8 mouse cellular contexts compared by ENCODE assay signal in genomic region chr13:92611917-92612316, GRCm38 (mm10). TPM values are rescaled to one million over a fixed set of nuclear protein-coding genes. Genes with fewer than 3 reads are reported as not detected.
DNase-seq lines count a peak whose midpoint lies in the region; ATAC-seq and TF ChIP-seq lines count a peak whose summit lies in the region.

No protein-coding gene starts in this region.

- peaks cover 24% of the 10 kb centered on the region for H3K4me1 ChIP-seq in kidney, embryonic 15.5 days
- peaks cover 28% of the 10 kb centered on the region for H3K4me1 ChIP-seq in hindbrain, embryonic 10.5 days (replicated peaks)
- peaks cover 35% of the 10 kb centered on the region for H3K4me1 ChIP-seq in midbrain, embryonic 10.5 days

- intact Hi-C loops in left cerebral cortex, postnatal 36 days (cut with DNase I), result loop anchor here (5.0 kb wide), 1 partner anchor 95 kb away; no protein-coding TSS in a partner anchor

- H3K9me3 ChIP-seq in kidney, embryonic 15.5 days (replicated peaks), result no peaks in the 10 kb centered on the region
- H3K9me3 ChIP-seq in hindbrain, embryonic 10.5 days, result no peaks in the 10 kb centered on the region
- no peaks in the 10 kb centered on the region; the same call in 1 of the 2 replicates for H3K9me3 ChIP-seq in midbrain, embryonic 10.5 days (replicated peaks)

- H3K4me2 ChIP-seq in kidney, embryonic 15.5 days, result peak overlapping the region; percentile 92

- peak overlapping the region; percentile 71 for H3K9ac ChIP-seq in kidney, embryonic 15.5 days

- 0 out of 2 replicates have a peak overlapping the region, but pooled peaks have one; percentile 96 for H3K27ac ChIP-seq in kidney, embryonic 15.5 days
- H3K27ac ChIP-seq in hindbrain, embryonic 10.5 days, result peak overlapping the region; percentile 91
- H3K27ac ChIP-seq in midbrain, embryonic 10.5 days (replicated peaks), result peak overlapping the region; percentile 89

- H3K4me3 ChIP-seq in kidney, embryonic 15.5 days (replicated peaks), result peak overlapping the region; percentile 65
- peak overlapping the region; percentile 77 for H3K4me3 ChIP-seq in hindbrain, embryonic 10.5 days
- H3K4me3 ChIP-seq in midbrain, embryonic 10.5 days, result peak overlapping the region; percentile 82

- 8% methylated on average over 7 of the region's 7 CpGs for WGBS in kidney, embryonic 15.5 days
- 5% methylated on average over 7 of the region's 7 CpGs for WGBS in hindbrain, embryonic 10.5 days
- 5% methylated on average over 7 of the region's 7 CpGs for WGBS in midbrain, embryonic 10.5 days

- H3K27me3 ChIP-seq in kidney, embryonic 15.5 days, result no peaks in the 10 kb centered on the region
- H3K27me3 ChIP-seq in hindbrain, embryonic 10.5 days (ENCODE audit: insufficient read depth, poor library complexity, severe bottlenecking), result peaks cover 14% of the 10 kb centered on the region; the same call in 1 of the 2 replicates
- peaks cover 12% of the 10 kb centered on the region; the same call in 1 of the 2 replicates for H3K27me3 ChIP-seq in midbrain, embryonic 10.5 days (ENCODE audit: low read depth, poor library complexity, severe bottlenecking)

- no peak for TF ChIP-seq POLR2A in brain, embryonic 14.5 days (IDR thresholded peaks at IDR 0.05; ENCODE audit: borderline replicate concordance, extremely low read depth, insufficient read depth, insufficient read length, poor library complexity, severe bottlenecking)

- TF ChIP-seq CTCF in brain, embryonic 14.5 days (IDR thresholded peaks at IDR 0.05; ENCODE audit: borderline replicate concordance, extremely low read depth, insufficient read depth, insufficient read length), result no peak

- no peak for DNase-seq in kidney, postnatal 36 days
- DNase-seq in brain, embryonic 14.5 days (ENCODE audit: low read depth), result peak; percentile 50
- DNase-seq in hindbrain, embryonic 10.5 days (ENCODE audit: low spot score), result peak; percentile 18
- DNase-seq in midbrain, embryonic 10.5 days (ENCODE audit: low spot score), result no peak
- DNase-seq in left cerebral cortex, postnatal 36 days (ENCODE audit: low spot score in 2 of 2), result no peak
- no peak for DNase-seq in spleen, adult 18-20 months
- no peak for DNase-seq in yolk sac, embryonic 10.5 days (ENCODE audit: low spot score)

- ATAC-seq in kidney, embryonic 15.5 days (replicated peaks; ENCODE audit: low FRiP score), result no peak

- no peaks in the 10 kb centered on the region for H3K36me3 ChIP-seq in kidney, embryonic 15.5 days
- no peaks in the 10 kb centered on the region for H3K36me3 ChIP-seq in hindbrain, embryonic 10.5 days
- H3K36me3 ChIP-seq in midbrain, embryonic 10.5 days, result no peaks in the 10 kb centered on the region

RNA-seq across cellular contexts. Expression of gene Serinc5, which starts 1.0 kb away (rescaled TPM):
- 16.5 and 16.8 TPM in 2 replicates for polyA plus RNA-seq in kidney, embryonic 15.5 days (2015; fragmentation: Nextera tagmentation; extraction: Ambion mirVana)
- 31.7 and 34.8 TPM in 2 replicates for polyA plus RNA-seq in brain, embryonic 14.5 days (2012; rRNA removed)
- polyA plus RNA-seq in hindbrain, embryonic 10.5 days (2016; fragmentation: Nextera tagmentation; extraction: Ambion mirVana), result 10.6 and 13.3 TPM in 2 replicates
- polyA plus RNA-seq in midbrain, embryonic 10.5 days (2016; fragmentation: Nextera tagmentation; extraction: Ambion mirVana), result 10.6 and 11.1 TPM in 2 replicates
- 10 to 100 TPM; 62.4 to 69.0 TPM for total RNA-seq in left cerebral cortex, postnatal 36 days (2021)

RNA-seq across cellular contexts. Expression of gene Spz1, which starts 35.9 kb away (rescaled TPM):
- polyA plus RNA-seq in kidney, embryonic 15.5 days (2015; fragmentation: Nextera tagmentation; extraction: Ambion mirVana), result not detected in 2 replicates
- not detected in 2 replicates for polyA plus RNA-seq in brain, embryonic 14.5 days (2012; rRNA removed)
- not detected in 2 replicates for polyA plus RNA-seq in hindbrain, embryonic 10.5 days (2016; fragmentation: Nextera tagmentation; extraction: Ambion mirVana)
- polyA plus RNA-seq in midbrain, embryonic 10.5 days (2016; fragmentation: Nextera tagmentation; extraction: Ambion mirVana), result not detected in 2 replicates
- total RNA-seq in left cerebral cortex, postnatal 36 days (2021), result not detected

Comparison
In these comparisons a context has a peak if more than half of its experiments do, and no peak if none do; other contexts are left out.
1. DNase-seq: peak in brain, embryonic 14.5 days (single experiment) and hindbrain, embryonic 10.5 days (single experiment); none in kidney, postnatal 36 days (0 of 2), midbrain, embryonic 10.5 days (single experiment), left cerebral cortex, postnatal 36 days (0 of 2), spleen, adult 18-20 months (0 of 2) and yolk sac, embryonic 10.5 days (single experiment).
2. Peak in every context shown above with its lines, with median percentiles within 50 percentile points of each other: H3K27ac ChIP-seq and H3K4me3 ChIP-seq.